Mouse (Mus musculus) mature B cell (primary cell): ENCODE data around the gene Zfr2.

Experiments used
- in situ Hi-C: fragments of 300-500 bp; cut with MboI; formaldehyde crosslinking; loops from 2 replicates; pipeline ENCODE4 v1.14.3; 2019

Zfr2 gene

GRCm38 (mm10) chr10:81287513-81288157 is 54.7 kb downstream of the Zfr2 start:
- in situ Hi-C loops: no loop called here

GRCm38 (mm10) chr10:81288601-81289000 is 55.6 kb downstream of the Zfr2 start:
- in situ Hi-C loops: no loop called here

GRCm38 (mm10) chr10:81289278-81289677 is 56.3 kb downstream of the Zfr2 start:
- in situ Hi-C loops: no loop called here

- in situ Hi-C loops: loop anchor here (10.0 kb wide), 1 partner anchor 55 kb away; the partner anchor contains the start of gene Gipc3
Measured at GRCm38 (mm10) chr10:81289811-81290210, 56.9 kb downstream of the Zfr2 start.

GRCm38 (mm10) chr10:81290698-81291460 is 57.9 kb downstream of the Zfr2 start:
- in situ Hi-C loops: loop anchor here (10.0 kb wide), 1 partner anchor 54 kb away; the partner anchor contains the start of gene Gipc3

- in situ Hi-C loops: loop anchor here (10.0 kb wide), 1 partner anchor 53 kb away; the partner anchor contains the start of gene Gipc3
Measured at GRCm38 (mm10) chr10:81291511-81292104, 58.7 kb downstream of the Zfr2 start, which contains the start of gene Tjp3. Tjp3 (minus strand) TSS chr10:81291581.

GRCm38 (mm10) chr10:81292554-81293333 is 59.8 kb downstream of the Zfr2 start, which contains the start of gene Pip5k1c:
Pip5k1c (plus strand) TSS chr10:81292963.
- in situ Hi-C loops: loop anchor here (10.0 kb wide), 1 partner anchor 52 kb away; the partner anchor contains the start of gene Gipc3

- in situ Hi-C loops: loop anchor here (10.0 kb wide), 1 partner anchor 51 kb away; the partner anchor contains the start of gene Gipc3
Measured at GRCm38 (mm10) chr10:81293334-81294030, 60.5 kb downstream of the Zfr2 start.

- in situ Hi-C loops: loop anchor here (10.0 kb wide), 1 partner anchor 50 kb away; the partner anchor contains the start of gene Gipc3
Measured at GRCm38 (mm10) chr10:81294442-81294841, 61.5 kb downstream of the Zfr2 start.

GRCm38 (mm10) chr10:81295185-81295584 is 62.2 kb downstream of the Zfr2 start:
- in situ Hi-C loops: loop anchor here (10.0 kb wide), 1 partner anchor 50 kb away; the partner anchor contains the start of gene Gipc3

- in situ Hi-C loops: loop anchor here (10.0 kb wide), 1 partner anchor 48 kb away; the partner anchor contains the start of gene Gipc3
Measured at GRCm38 (mm10) chr10:81297246-81297645, 64.3 kb downstream of the Zfr2 start.

- in situ Hi-C loops: loop anchor here (10.0 kb wide), 1 partner anchor 47 kb away; the partner anchor contains the start of gene Gipc3
Measured at GRCm38 (mm10) chr10:81297845-81298244, 64.9 kb downstream of the Zfr2 start.

- in situ Hi-C loops: loop anchor here (10.0 kb wide), 1 partner anchor 46 kb away; the partner anchor contains the start of gene Gipc3
Measured at GRCm38 (mm10) chr10:81298369-81299100, 65.6 kb downstream of the Zfr2 start.

- in situ Hi-C loops: loop anchor here (10.0 kb wide), 1 partner anchor 45 kb away; the partner anchor contains the start of gene Gipc3
Measured at GRCm38 (mm10) chr10:81299585-81300351, 66.8 kb downstream of the Zfr2 start.

- in situ Hi-C loops: no loop called here
Measured at GRCm38 (mm10) chr10:81300352-81300907, 67.5 kb downstream of the Zfr2 start.

- in situ Hi-C loops: no loop called here
Measured at GRCm38 (mm10) chr10:81301321-81301720, 68.4 kb downstream of the Zfr2 start.
